Mouse (Mus musculus) liver, embryonic 16.5 days (tissue): ENCODE data around the gene Tmem176a. TPM values are rescaled to one million over a fixed set of nuclear protein-coding genes. Genes with fewer than 3 reads are reported as not detected.

Experiments used
- ATAC-seq: fragments of 200-750 bp; cut with Nextera tagmentation; 2 replicates; pipeline ENCODE4 v1.8.0; 2017; ENCODE audit warnings: low read depth, mild to moderate bottlenecking, moderate number of reproducible peaks, moderate library complexity
- H3K27ac ChIP-seq: fragments of 300-500 bp; sonication (generic); 2 replicates; pipeline ENCODE4 v1.5.1; 2014; ENCODE audit warnings: mild to moderate bottlenecking, low read length
- H3K27me3 ChIP-seq: fragments of 300-500 bp; sonication (generic); 2 replicates; pipeline ENCODE4 v1.6.1; 2014; ENCODE audit warnings: low read depth, low read length, mixed read lengths; ENCODE audit not compliant: control insufficient read depth, insufficient read depth
- H3K36me3 ChIP-seq: fragments of 300-500 bp; sonication (generic); 2 replicates; pipeline ENCODE4 v1.6.1; 2014; ENCODE audit warnings: mild to moderate bottlenecking; ENCODE audit not compliant: control insufficient read depth, insufficient read depth
- H3K4me1 ChIP-seq: fragments of 300-500 bp; sonication (generic); 2 replicates; pipeline ENCODE4 v1.6.1; 2014; ENCODE audit warnings: low read depth, low read length, mixed read lengths; ENCODE audit not compliant: control insufficient read depth
- H3K4me2 ChIP-seq: fragments of 300-500 bp; sonication (generic); 2 replicates; pipeline ENCODE4 v1.6.1; 2014; ENCODE audit warnings: low read depth, low read length, mixed read lengths
- H3K4me3 ChIP-seq: fragments of 300-500 bp; sonication (generic); 2 replicates; pipeline ENCODE4 v1.5.1; 2014; ENCODE audit warnings: low read depth, mild to moderate bottlenecking, low read length
- H3K9ac ChIP-seq: fragments of 300-500 bp; sonication (generic); 2 replicates; pipeline ENCODE4 v1.6.1; 2014; ENCODE audit warnings: low read depth, low read length
- H3K9me3 ChIP-seq: fragments of 300-500 bp; sonication (generic); replicated peaks from 2 replicates; pipeline ENCODE4 v1.6.1; 2016; ENCODE audit warnings: low read length; ENCODE audit not compliant: control insufficient read depth
- WGBS: fragments of 180-500 bp; shearing (Covaris S2); extraction: QIAGEN DNeasy Blood & Tissue Kit; methylation state at CpG from one replicate; pipeline ENCODE4 v1.1.7; 2014; ENCODE audit not compliant: insufficient replicate concordance; 5-methylcytosine and 5-hydroxymethylcytosine counted together
- polyA plus RNA-seq: library from polyadenylated mRNA; unstranded; fragments of >200 nt; fragmentation: Nextera tagmentation; extraction: Ambion mirVana; gene quantifications from 2 replicates; pipeline ENCODE4 v1.2.1, GENCODE M21; 2015

Tmem176a gene
- 138 and 147 TPM in 2 replicates for polyA plus RNA-seq

DNA sequence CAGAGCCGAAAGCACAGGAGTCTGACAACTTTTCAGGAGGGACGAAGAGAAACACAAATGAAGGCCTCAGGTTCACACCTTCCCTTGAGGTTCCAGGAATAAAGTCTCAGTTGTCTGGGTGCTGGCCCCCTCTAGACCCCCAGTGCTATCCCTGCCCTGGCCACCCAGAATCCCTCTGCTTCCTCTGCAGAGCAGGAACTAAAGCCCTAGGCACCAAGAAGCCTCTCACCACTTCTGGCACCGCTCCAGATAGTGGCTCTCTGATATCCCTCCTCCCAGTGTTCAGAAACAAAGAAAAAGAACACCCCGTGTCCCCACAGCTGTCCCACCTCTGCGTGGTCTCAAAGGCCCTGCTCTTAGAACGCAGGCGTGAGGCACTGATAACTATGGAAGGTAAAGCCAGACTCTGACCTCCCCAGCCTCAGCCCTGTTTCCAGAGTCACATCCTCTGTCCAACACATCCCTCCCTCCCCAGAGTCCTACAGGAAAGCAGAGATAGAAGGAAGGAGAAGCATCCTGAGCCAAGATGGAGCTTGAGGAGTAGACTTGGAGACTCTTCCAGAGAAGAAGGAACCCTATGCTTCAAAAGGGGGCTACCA is at the start of gene Tmem176a:
Gene Tmem176a, plus strand, starts transcription at position 549 of the 599 bp plus-strand sequence.
- peak within 1 kb of the TSS; percentile 40 for H3K4me2 ChIP-seq
- peaks cover 3% of the 10 kb centered on the region; the same call in 1 of the 2 replicates for H3K4me1 ChIP-seq
- 12% methylated on average over 7 of the region's 7 CpGs for WGBS
- H3K9me3 ChIP-seq = no peaks in the 10 kb centered on the region
- H3K36me3 ChIP-seq = no peaks in the 10 kb centered on the region; the same call in 1 of the 2 replicates
- no peaks in the 10 kb centered on the region for H3K27me3 ChIP-seq
- H3K9ac ChIP-seq = peak within 1 kb of the TSS; percentile 49
- peak; percentile 57 for ATAC-seq
- peak within 1 kb of the TSS; percentile 69 for H3K27ac ChIP-seq
- peak within 1 kb of the TSS; percentile 48 for H3K4me3 ChIP-seq

GRCm38 (mm10) chr6:48801897-48802296 is 38.8 kb upstream of the Tmem176a start:
- no peaks in the 10 kb centered on the region for H3K9me3 ChIP-seq
- no peak overlapping the region for H3K27ac ChIP-seq
- H3K4me2 ChIP-seq = no peak overlapping the region
- no peaks in the 10 kb centered on the region for H3K4me1 ChIP-seq
- H3K9ac ChIP-seq = no peak overlapping the region
- no peak for ATAC-seq
- H3K4me3 ChIP-seq = no peak overlapping the region
- 33% methylated on average over 1 of the region's 1 CpGs for WGBS
- H3K27me3 ChIP-seq = no peaks in the 10 kb centered on the region
- no peaks in the 10 kb centered on the region for H3K36me3 ChIP-seq

- no peak for ATAC-seq
- Histone ChIP-seq H3K4me2 (no peak overlapping the region), H3K9me3 (no peaks in the 10 kb centered on the region), H3K9ac (no peak overlapping the region), H3K4me1 (no peaks in the 10 kb centered on the region), H3K4me3 (no peak overlapping the region), H3K27me3 (no peaks in the 10 kb centered on the region), H3K27ac (no peak overlapping the region), H3K36me3 (no peaks in the 10 kb centered on the region)
These were observed 37.2 kb upstream of the Tmem176a start for GRCm38 (mm10) chr6:48803406-48804051.

DNA sequence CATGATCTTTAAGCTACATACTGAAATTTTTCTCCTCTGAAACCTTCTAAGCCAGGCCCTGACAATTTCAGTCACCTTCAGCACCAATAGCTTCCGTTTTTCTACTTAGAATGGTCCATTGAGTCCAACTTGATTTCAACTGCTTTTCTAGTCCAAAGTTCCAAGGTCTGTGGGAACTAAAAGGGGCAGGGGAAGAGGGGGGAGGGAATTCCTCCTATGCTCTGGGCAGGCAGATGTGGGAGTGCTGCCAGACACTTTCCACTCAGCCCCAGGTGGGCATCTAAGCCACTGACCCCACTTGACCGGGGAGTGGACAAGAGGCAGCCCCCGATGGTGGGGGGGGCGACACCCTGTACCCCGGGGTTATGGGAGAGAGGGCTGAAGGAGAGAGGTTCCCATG is 36.4 kb upstream of the Tmem176a start:
- 65% methylated on average over 5 of the region's 5 CpGs for WGBS
- ATAC-seq = no peak
- no peaks in the 10 kb centered on the region for H3K36me3 ChIP-seq
- H3K4me3 ChIP-seq = no peak overlapping the region
- H3K4me2 ChIP-seq = no peak overlapping the region
- H3K27me3 ChIP-seq = no peaks in the 10 kb centered on the region
- H3K4me1 ChIP-seq = no peaks in the 10 kb centered on the region
- no peak overlapping the region for H3K9ac ChIP-seq
- no peaks in the 10 kb centered on the region for H3K9me3 ChIP-seq
- H3K27ac ChIP-seq = no peak overlapping the region

- H3K9ac ChIP-seq = no peak overlapping the region
- ATAC-seq = no peak
- no peak overlapping the region for H3K4me3 ChIP-seq
- H3K27me3 ChIP-seq = no peaks in the 10 kb centered on the region
- H3K36me3 ChIP-seq = no peaks in the 10 kb centered on the region
- no peaks in the 10 kb centered on the region for H3K4me1 ChIP-seq
- H3K9me3 ChIP-seq = no peaks in the 10 kb centered on the region
- WGBS = 62% methylated on average over 3 of the region's 3 CpGs
- no peak overlapping the region for H3K27ac ChIP-seq
- H3K4me2 ChIP-seq = no peak overlapping the region
These were observed 34.0 kb upstream of the Tmem176a start for GRCm38 (mm10) chr6:48806746-48807145.

DNA sequence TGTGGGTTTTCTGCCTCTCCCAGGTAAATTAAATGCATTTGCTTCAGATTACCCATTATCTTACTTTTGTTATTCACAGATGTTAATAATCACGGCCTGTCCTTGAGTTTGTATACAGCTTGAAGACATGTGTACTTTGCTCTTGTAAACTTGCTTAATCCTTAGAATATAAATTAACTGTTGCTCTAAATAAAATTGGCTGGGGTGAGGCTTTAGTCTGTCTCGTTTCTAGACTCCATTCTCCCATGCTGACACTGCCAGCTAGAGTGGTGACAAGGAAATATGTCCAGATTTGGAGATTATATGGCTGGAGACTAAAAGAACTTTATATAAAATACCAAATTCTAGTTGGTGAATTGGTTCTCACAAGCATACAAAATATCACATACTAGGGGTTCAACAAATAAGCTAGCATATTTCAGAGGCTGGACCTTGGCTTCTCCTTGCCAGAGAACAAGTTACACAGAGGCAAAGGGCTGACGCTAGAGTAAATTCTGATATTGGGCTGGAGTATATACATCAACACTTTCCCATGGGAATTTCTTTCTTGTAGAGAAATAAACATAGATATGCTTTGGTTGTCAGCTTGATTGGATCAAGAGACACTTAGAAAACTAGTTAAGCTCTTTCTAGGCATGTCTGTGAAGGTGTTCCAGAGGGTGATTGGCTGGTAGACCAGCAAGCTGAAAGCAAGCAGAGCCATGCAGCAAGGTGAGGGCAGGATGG is 31.1 kb upstream of the Tmem176a start:
- H3K4me2 ChIP-seq = no peak overlapping the region
- no peaks in the 10 kb centered on the region for H3K36me3 ChIP-seq
- H3K9ac ChIP-seq = no peak overlapping the region
- 61% methylated on average over 3 of the region's 3 CpGs for WGBS
- ATAC-seq = no peak
- no peaks in the 10 kb centered on the region for H3K9me3 ChIP-seq
- no peak overlapping the region for H3K4me3 ChIP-seq
- H3K4me1 ChIP-seq = no peaks in the 10 kb centered on the region
- no peak overlapping the region for H3K27ac ChIP-seq
- H3K27me3 ChIP-seq = no peaks in the 10 kb centered on the region

DNA sequence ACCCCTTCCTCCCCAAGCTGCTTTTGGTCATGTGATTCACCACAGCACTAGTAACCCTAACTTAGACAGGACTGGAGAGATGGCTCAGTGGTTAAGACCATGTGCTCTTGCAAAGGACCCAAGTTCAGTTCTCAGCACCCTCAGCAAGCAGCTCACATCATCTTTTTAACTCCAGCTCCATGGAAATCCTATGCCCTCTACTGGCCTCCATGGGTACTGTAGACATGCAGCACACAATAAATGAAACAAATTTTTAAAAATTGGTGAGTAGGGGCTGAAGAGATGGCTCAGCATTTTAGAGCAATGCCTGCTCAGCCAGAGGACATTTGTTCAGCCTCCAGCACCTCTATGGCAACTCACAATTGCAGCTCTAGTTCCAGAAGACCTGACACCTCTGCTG is 25.7 kb upstream of the Tmem176a start:
- Histone ChIP-seq H3K36me3 (no peaks in the 10 kb centered on the region), H3K4me3 (no peak overlapping the region), H3K27ac (no peak overlapping the region), H3K4me1 (no peaks in the 10 kb centered on the region), H3K27me3 (no peaks in the 10 kb centered on the region), H3K9ac (no peak overlapping the region), H3K9me3 (no peaks in the 10 kb centered on the region), H3K4me2 (no peak overlapping the region)
- ATAC-seq = no peak

- Histone ChIP-seq H3K4me2 (no peak overlapping the region), H3K27ac (no peak overlapping the region), H3K9me3 (no peaks in the 10 kb centered on the region), H3K27me3 (no peaks in the 10 kb centered on the region), H3K4me1 (no peaks in the 10 kb centered on the region), H3K9ac (no peak overlapping the region), H3K36me3 (no peaks in the 10 kb centered on the region), H3K4me3 (no peak overlapping the region)
- ATAC-seq = no peak
- WGBS = under 1% methylated on average over 6 of the region's 6 CpGs
These were observed 22.9 kb upstream of the Tmem176a start for GRCm38 (mm10) chr6:48817815-48818214.
